Mouse (Mus musculus) kidney, postnatal 36 days (tissue): ENCODE measurements around the gene Gm8926.
"Not testable (repeated sequence)": the region's sequence is repeated elsewhere in the genome, so short reads cannot be mapped to it uniquely, and the experiment has no call there.

Experiments
- DNase-seq, 2 experiments: peaks; one replicate each; pipeline ENCODE4 v3.0.0; 2021 to 2022; ENCODE audit warnings: mixed read lengths in 2 of 2

Gm8926 gene

DNA sequence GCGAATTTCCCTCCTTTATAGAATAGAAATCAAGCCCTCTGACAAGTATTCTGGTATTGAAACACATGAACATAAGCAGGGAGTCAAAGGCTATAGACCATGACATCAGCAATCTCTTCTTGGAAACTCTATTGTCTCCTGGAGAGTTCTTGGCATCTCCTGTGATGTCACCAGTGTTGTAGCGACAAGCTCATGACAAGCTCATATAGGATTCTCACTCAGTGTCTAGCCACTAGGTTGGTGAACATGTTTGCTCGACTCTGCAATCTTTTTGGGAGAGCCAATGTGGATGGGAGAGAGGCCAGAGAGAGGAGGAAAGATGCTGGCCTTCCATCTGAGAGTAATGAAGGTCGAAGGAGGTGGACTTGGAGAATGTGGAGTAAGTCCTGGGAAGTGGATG is at the start of gene Gm8926:
Gene Gm8926 (plus strand): TSS at position 301 of the 400 bp plus-strand sequence.
- DNase-seq, result not testable (repeated sequence)
